In genomic region chr17:25833291-25833663, GRCm38 (mm10) we compare ENCODE assay signal across 7 mouse cellular contexts. TPM values are rescaled to one million over a fixed set of nuclear protein-coding genes. Genes with fewer than 3 reads are reported as not detected.
DNase-seq lines count a peak whose midpoint lies in the region; ATAC-seq lines count a peak whose summit lies in the region.

Gene Stub1 (minus strand): TSS chr17:25833404.

- ATAC-seq in hindbrain, embryonic 13.5 days (ENCODE audit: low FRiP score), result peak; percentile 57
- peak; percentile 75 for ATAC-seq in lung, embryonic 16.5 days (ENCODE audit: low read depth)

- peak within 1 kb of the TSS; percentile 99 for H3K4me2 ChIP-seq in hindbrain, embryonic 13.5 days
- peak within 1 kb of the TSS; percentile 91 for H3K4me2 ChIP-seq in lung, embryonic 16.5 days (ENCODE audit: low read depth, low read length)

- peak within 1 kb of the TSS; percentile 82 for H3K4me3 ChIP-seq in hindbrain, embryonic 13.5 days
- H3K4me3 ChIP-seq in lung, embryonic 16.5 days (ENCODE audit: low read length), result peak within 1 kb of the TSS; percentile 85

- H3K36me3 ChIP-seq in hindbrain, embryonic 13.5 days, result peaks cover 40% of the 10 kb centered on the region
- peaks cover 16% of the 10 kb centered on the region for H3K36me3 ChIP-seq in lung, embryonic 16.5 days (ENCODE audit: control insufficient read depth, insufficient read depth, low read length)

- no peaks in the 10 kb centered on the region for H3K9me3 ChIP-seq in hindbrain, embryonic 13.5 days
- H3K9me3 ChIP-seq in lung, embryonic 16.5 days (ENCODE audit: control insufficient read depth, low read length), result no peaks in the 10 kb centered on the region

- under 1% methylated on average over 24 of the region's 24 CpGs for WGBS in hindbrain, embryonic 13.5 days
- under 1% methylated on average over 24 of the region's 24 CpGs for WGBS in lung, embryonic 16.5 days

- no peaks in the 10 kb centered on the region for H3K27me3 ChIP-seq in hindbrain, embryonic 13.5 days
- H3K27me3 ChIP-seq in lung, embryonic 16.5 days (ENCODE audit: control insufficient read depth, insufficient read depth, low read depth, low read length), result no peaks in the 10 kb centered on the region

- H3K9ac ChIP-seq in hindbrain, embryonic 13.5 days, result peak within 1 kb of the TSS; percentile 91
- H3K9ac ChIP-seq in lung, embryonic 16.5 days (ENCODE audit: low read length), result peak within 1 kb of the TSS; percentile 90

- peak; percentile 96 to 99 for DNase-seq in adrenal gland, adult (ENCODE audit: inconsistent age in 2 of 2, low spot score in 1 of 2)
- peak; percentile 84 for DNase-seq in cerebellum, postnatal 36 days
- DNase-seq in gastrocnemius, adult 18-20 months (ENCODE audit: low spot score), result peak; percentile 96
- DNase-seq in layer of hippocampus, postnatal 10 days (ENCODE audit: low spot score in 2 of 2), result peak; percentile 86 to 87
- DNase-seq in retina, postnatal 1 day, result peak; percentile 96

- H3K27ac ChIP-seq in hindbrain, embryonic 13.5 days, result peak within 1 kb of the TSS; percentile 97
- peak within 1 kb of the TSS; percentile 93 for H3K27ac ChIP-seq in lung, embryonic 16.5 days (ENCODE audit: low read length)

- H3K4me1 ChIP-seq in hindbrain, embryonic 13.5 days (replicated peaks), result peaks cover 85% of the 10 kb centered on the region
- H3K4me1 ChIP-seq in lung, embryonic 16.5 days (replicated peaks; ENCODE audit: control insufficient read depth, insufficient read depth, low read length), result peaks cover 62% of the 10 kb centered on the region

RNA-seq across cellular contexts. Expression of gene Stub1, which starts in this region (rescaled TPM):
- total RNA-seq in gastrocnemius, adult 18-20 months (2021), result 10 to 100 TPM; 88.4 to 92.9 TPM
- 325 and 337 TPM in 2 replicates for polyA plus RNA-seq in hindbrain, embryonic 13.5 days (2015; fragmentation: Nextera tagmentation; extraction: Ambion mirVana)
- 100 to 1,000 TPM; 168 to 169 TPM for total RNA-seq in layer of hippocampus, postnatal 10 days (2021)
- polyA plus RNA-seq in lung, embryonic 16.5 days (2015; fragmentation: Nextera tagmentation; extraction: Ambion mirVana), result 314 and 316 TPM in 2 replicates

Comparison
In these comparisons a context has a peak if more than half of its experiments do, and no peak if none do; other contexts are left out.
1. Peak in every context shown above with its lines: DNase-seq, ATAC-seq, H3K4me3 ChIP-seq and H3K27ac ChIP-seq.